Mouse (Mus musculus): ENCODE results near the gene Speg.

Gene Speg

DNA sequence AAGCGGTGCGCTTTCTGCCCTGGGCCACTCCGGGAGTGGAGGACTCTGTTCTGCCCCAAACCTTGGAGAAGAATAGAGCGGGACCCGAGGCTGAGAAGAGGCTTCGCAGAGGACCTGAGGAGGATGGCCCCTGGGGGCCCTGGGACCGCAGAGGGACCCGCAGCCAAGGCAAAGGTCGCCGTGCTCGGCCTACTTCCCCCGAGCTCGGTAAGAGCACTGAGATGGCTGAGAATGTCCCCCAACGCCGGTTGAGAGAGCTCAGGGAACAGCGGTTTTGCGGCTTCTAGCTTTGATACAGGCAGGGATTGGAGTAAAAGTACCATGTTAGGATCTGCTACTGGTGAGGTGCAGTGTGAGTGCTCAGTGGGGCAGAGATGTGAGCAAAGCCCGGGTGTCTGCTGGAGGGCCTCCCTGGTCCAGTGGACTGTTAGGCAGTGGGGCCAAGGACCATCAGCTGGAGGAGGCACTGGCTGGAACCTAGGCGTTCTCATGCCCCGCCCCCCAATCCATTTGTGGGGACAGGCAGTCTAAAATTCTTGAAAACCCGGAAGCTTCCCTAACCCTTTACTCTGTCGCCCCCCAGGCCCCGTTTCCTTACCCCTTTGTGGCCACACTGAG lies 13.9 kb downstream of the Speg start:
- DNase-seq (ENCODE audit: extremely low spot score, low read depth, low spot score) = no peak

DNA sequence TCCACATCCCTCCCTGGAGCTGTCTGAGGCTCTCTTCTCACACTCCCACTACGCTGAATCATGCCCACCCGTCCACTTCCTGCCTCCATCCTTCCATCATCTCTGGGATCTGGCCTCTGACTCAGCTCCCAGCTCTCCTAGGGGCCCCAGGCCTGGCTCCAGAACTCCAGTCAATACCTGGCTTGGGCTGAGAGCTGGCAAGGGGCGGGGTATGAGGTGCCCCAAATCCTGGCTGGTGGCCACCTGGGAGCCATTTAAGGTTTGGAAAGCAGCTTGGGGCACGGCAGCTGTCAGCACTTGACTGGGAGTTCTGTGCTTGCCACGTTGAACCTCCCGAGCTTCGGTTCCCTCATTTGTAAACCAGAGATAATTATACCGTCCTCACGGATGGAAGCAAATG lies 18.0 kb downstream of the Speg start:
- DNase-seq (ENCODE audit: extremely low spot score, low read depth, low spot score) = no peak

- no peak for DNase-seq (ENCODE audit: extremely low spot score, low read depth, low spot score)
Observed at GRCm38 (mm10) chr1:75393846-75394245, 18.7 kb downstream of the Speg start.

GRCm38 (mm10) chr1:75398761-75399402 lies 23.8 kb downstream of the Speg start:
- peak; percentile 56 for DNase-seq (ENCODE audit: extremely low spot score, low read depth, low spot score)

DNA sequence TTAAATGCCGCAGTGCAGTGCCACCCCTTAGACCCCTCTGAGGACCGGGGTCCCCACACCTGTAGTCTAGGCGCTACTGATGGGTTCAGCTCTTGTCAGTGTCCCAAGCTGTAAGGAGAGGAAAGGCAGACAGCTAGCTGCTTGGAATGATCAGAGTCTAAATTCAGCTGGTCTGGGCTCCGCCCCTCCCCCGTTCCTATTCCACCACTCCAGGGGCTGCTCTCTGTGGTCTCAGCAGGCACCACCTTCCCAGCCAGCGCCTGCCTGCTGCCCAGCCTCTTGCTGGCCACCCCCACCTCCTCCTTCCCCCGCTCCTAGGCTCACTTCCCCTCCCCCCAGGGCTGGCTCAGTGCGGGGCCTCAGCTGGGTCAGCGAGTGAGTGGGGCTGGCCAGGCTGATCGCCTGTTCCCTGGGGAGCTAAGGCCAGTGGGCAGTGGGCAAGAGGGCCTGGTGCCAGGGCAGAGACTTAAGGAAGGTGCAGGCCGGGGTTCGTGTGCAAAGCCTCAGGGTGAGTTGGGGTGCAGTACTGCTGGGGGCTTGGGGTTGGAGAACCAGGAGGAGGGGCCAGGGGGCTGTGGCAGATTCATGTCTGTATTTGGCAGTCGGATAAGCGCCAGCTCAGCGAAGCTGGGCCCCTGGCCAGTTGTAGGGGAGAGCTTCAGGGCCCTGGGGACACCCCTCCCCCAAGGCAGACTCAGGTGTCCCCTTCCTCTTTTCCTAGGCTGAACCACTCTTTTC lies 24.8 kb downstream of the Speg start:
- peak; percentile 22 for DNase-seq (ENCODE audit: extremely low spot score, low read depth, low spot score)

DNA sequence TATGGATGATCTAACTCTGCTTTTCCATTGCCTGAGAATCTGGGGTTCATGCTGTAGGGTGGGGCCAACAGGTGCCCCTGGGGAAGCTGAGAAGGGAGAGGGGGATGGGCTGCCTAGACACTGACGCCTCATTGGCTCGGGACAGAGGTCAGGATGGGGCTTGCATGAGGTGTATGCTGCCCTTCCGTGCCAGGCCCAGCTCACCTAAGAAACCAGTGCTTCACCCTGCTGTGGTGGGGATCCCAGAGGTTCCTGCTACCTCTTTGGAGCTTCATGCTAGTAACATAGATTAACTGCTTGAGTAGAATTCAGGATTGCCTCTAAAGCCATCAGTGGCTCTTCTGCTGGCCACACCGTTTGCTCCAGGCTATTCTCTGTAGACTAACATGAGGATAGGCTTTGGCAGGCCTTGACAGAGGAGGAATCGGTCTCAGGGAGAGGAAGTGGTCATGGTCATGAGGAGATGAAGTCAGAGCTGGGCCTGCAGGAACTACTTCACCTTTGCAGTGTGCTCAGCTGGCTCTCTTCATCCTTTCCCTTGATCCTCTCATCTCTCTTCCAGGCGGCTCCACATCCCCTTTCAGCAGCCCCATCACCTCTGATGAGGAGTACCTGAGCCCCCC lies 25.5 kb downstream of the Speg start:
- DNase-seq (ENCODE audit: extremely low spot score, low read depth, low spot score) = no peak

- DNase-seq (ENCODE audit: extremely low spot score, low read depth, low spot score) = no peak
Observed at GRCm38 (mm10) chr1:75405547-75405946, 30.4 kb downstream of the Speg start.

- no peak for DNase-seq (ENCODE audit: extremely low spot score, low read depth, low spot score)
Observed at GRCm38 (mm10) chr1:75406173-75406572, 31.1 kb downstream of the Speg start.

DNA sequence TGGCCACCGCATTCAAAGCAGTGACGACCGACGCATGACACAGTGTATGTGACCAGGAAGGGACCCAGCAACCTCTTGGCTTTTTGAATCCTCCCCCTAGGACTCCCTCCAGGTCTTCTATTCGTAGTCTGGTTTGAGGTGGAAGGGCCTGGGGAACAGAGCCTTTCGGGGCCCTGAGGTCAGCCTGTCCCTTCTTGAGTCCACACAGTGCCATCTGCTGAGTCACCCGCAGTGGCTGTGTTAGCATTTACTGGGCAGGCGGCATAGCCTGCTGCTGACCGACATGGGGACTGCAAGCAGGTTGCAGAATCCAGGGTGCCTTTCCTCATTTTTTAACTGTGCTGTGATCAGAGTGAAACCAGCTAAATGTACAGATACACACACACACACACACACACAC lies 32.0 kb downstream of the Speg start:
- DNase-seq (ENCODE audit: extremely low spot score, low read depth, low spot score) = no peak

GRCm38 (mm10) chr1:75408210-75408609 lies 33.1 kb downstream of the Speg start:
- DNase-seq (ENCODE audit: extremely low spot score, low read depth, low spot score) = no peak

DNA sequence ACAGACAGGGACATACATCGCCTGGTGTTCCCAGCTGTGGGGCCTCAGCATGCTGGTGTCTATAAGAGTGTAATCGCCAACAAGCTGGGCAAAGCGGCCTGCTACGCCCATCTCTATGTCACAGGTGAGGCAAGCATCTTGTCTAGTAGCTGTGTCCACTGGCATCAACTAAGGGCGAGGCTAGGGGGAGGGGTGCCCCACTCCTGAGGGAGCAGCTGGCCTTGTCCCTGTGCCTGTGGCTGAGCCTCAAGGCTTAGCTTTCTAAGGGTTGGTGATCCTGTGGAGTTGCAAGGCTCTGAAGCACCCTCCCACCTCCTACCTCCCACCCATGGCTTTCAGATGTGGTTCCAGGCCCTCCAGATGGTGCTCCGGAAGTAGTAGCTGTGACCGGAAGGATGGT lies 34.9 kb downstream of the Speg start:
- DNase-seq (ENCODE audit: extremely low spot score, low read depth, low spot score) = no peak

- no peak for DNase-seq (ENCODE audit: extremely low spot score, low read depth, low spot score)
Observed at GRCm38 (mm10) chr1:75412196-75412595, 37.1 kb downstream of the Speg start.

DNA sequence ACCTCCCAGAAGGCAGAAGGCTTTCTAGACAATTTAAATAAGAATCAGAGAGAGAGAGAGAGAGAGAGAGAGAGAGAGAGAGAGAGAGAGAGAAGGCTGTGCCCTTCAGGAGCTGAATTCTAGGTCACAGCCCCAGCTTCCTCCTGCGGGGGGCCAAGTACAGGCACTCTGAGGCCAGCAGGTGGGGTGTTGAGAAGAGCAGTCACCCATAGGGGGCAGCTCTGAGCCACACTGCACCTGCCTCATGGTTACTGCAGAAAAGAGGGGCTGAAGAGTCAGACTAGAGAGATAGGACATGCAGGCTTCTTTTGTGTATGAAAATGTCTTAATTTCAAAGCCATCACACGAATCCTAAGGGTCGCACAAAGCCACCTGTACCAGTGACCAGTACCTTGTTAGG lies 38.7 kb downstream of the Speg start:
- no peak for DNase-seq (ENCODE audit: extremely low spot score, low read depth, low spot score)

GRCm38 (mm10) chr1:75421794-75422193 lies 46.7 kb downstream of the Speg start:
- no peak for DNase-seq (ENCODE audit: extremely low spot score, low read depth, low spot score)

- no peak for DNase-seq (ENCODE audit: extremely low spot score, low read depth, low spot score)
Observed at GRCm38 (mm10) chr1:75422216-75422822, 47.2 kb downstream of the Speg start.

GRCm38 (mm10) chr1:75422823-75423471 lies 47.9 kb downstream of the Speg start:
- no peak for DNase-seq (ENCODE audit: extremely low spot score, low read depth, low spot score)

- no peak for DNase-seq (ENCODE audit: extremely low spot score, low read depth, low spot score)
Observed at GRCm38 (mm10) chr1:75423780-75424390, 48.8 kb downstream of the Speg start.

- no peak for DNase-seq (ENCODE audit: extremely low spot score, low read depth, low spot score)
Observed at GRCm38 (mm10) chr1:75425796-75426471, 50.8 kb downstream of the Speg start.

DNA sequence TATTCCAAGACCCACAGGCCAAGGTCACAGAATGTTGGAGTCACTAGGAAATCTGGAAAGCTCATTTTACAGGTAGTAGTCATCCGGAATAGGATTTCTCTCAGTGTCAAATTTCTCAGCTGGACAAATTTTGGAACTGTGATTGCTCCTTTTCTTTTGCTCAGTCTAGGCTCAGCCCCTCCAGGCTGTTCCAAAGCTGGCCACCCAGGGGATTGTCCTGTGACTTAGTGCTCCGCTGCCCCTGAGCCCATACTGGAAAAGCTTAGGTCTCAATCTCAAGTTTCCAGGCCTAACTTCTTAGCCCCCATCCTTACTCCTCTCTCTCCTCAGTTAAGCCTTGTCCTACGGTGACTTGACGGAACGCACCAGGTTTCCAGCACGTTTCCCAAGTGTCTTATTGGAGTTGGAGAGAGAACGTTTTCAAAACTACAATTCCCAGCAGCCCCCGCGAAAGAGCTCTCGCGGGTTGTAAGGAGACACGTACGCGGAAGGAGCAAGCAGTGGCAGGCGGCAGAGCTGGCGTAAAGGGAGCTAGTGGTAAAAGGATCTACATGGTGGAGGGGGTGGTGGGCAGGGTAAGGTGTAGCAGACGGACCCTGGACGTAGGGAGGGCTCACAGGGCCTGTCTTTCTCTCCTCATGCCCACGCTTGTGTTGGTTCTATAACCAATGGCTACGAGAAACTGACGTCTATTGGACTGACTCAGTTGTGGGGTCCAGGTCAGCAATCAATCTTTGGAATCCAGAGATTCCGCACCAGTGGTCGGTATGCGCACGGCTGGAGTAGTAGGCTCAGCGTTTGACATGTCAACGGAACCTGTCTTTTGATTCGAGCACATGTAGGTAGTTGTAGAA lies 60.6 kb downstream of the Speg start, which contains the start of gene Gmppa:
Gmppa (plus strand) TSS at position 456 of the 854 bp plus-strand sequence.
- peak; percentile 82 for DNase-seq (ENCODE audit: extremely low spot score, low read depth, low spot score)

All from hindlimb bud, embryonic 11.5 days (tissue).